8 mouse cellular contexts compared by ENCODE assay signal in genomic region chr15:83025041-83025760, GRCm38 (mm10). TPM values are rescaled to one million over a fixed set of nuclear protein-coding genes. Genes with fewer than 3 reads are reported as not detected.
DNase-seq lines count a peak whose midpoint lies in the region; ATAC-seq and TF ChIP-seq lines count a peak whose summit lies in the region.
"Had no signal": no experiment of that assay in that cellular context is flagged by ENCODE, and none has a peak within 500 bp of the region (broad histone marks: within the 10 kb centered on the region; RNA-seq: fewer than 3 reads in every experiment).

No protein-coding gene starts in this region.

- no peak overlapping the region for H3K9ac ChIP-seq in lung, postnatal 0 days (replicated peaks; ENCODE audit: low read depth)
- H3K9ac ChIP-seq: liver, embryonic 14.5 days had no signal

- no peaks in the 10 kb centered on the region for H3K27me3 ChIP-seq in lung, postnatal 0 days (replicated peaks; ENCODE audit: insufficient read depth, low read length)

- peaks cover 5% of the 10 kb centered on the region; the same call in 1 of the 2 replicates for H3K4me1 ChIP-seq in lung, postnatal 0 days (ENCODE audit: insufficient read depth, low read depth, low read length)

- no peak overlapping the region for H3K4me2 ChIP-seq in lung, postnatal 0 days (replicated peaks; ENCODE audit: low read depth, low read length)

- intact Hi-C loops in heart, postnatal 10 days (cut with DNase I) = no loop called here

- WGBS in lung, postnatal 0 days = 24% methylated on average over 25 of the region's 25 CpGs
- 17% methylated on average over 25 of the region's 25 CpGs for WGBS in large intestine, adult 2 months

- H3K9me3 ChIP-seq in lung, postnatal 0 days (ENCODE audit: low read length) = no peaks in the 10 kb centered on the region

- no peak overlapping the region for H3K4me3 ChIP-seq in lung, postnatal 0 days (ENCODE audit: low read depth, low read length)

- DNase-seq in lung, postnatal 0 days (ENCODE audit: low spot score) = peak; percentile 65
- no peak for DNase-seq in lung, postnatal 25 days (ENCODE audit: low spot score)
- peak; percentile 32 to 53 for DNase-seq in heart, postnatal 10 days
- DNase-seq in large intestine, adult 2 months (ENCODE audit: low read depth, low spot score) = peak; percentile 50
- DNase-seq in yolk sac, embryonic 10.5 days (ENCODE audit: low spot score) = peak; percentile 17
- DNase-seq in right cerebral cortex, postnatal 25 days = no peak
- DNase-seq in testis, postnatal 10 days (ENCODE audit: low spot score) = no peak

- no peak overlapping the region for H3K27ac ChIP-seq in lung, postnatal 0 days (ENCODE audit: low read length)
- H3K27ac ChIP-seq: liver, embryonic 14.5 days had no signal

- TF ChIP-seq CTCF in lung, postnatal 0 days (IDR thresholded peaks at IDR 0.05) = no peak

- no peak for TF ChIP-seq EP300 in lung, postnatal 0 days (IDR thresholded peaks at IDR 0.05)

- peak; percentile 73 for ATAC-seq in lung, postnatal 0 days

- H3K36me3 ChIP-seq in lung, postnatal 0 days (ENCODE audit: insufficient read depth, low read length) = no peaks in the 10 kb centered on the region

RNA-seq across cellular contexts. Expression of gene Nfam1, which starts 7.9 kb away (rescaled TPM):
- 6.3 and 6.5 TPM in 2 replicates for polyA plus RNA-seq in lung, postnatal 0 days (2015; fragmentation: Nextera tagmentation; extraction: Ambion mirVana)
- 1 to 10 TPM; 1.6 to 2.2 TPM for total RNA-seq in heart, postnatal 10 days (2021)
- 3.5 and 4.2 TPM in 2 replicates for polyA plus RNA-seq in large intestine, adult 2 months (2012; rRNA removed)

RNA-seq across cellular contexts. Expression of gene Tcf20, which starts 37.5 kb away (rescaled TPM):
- polyA plus RNA-seq in lung, postnatal 0 days (2015; fragmentation: Nextera tagmentation; extraction: Ambion mirVana) = 6.1 and 7.3 TPM in 2 replicates
- total RNA-seq in heart, postnatal 10 days (2021) = 10 to 100 TPM; 60.7 to 67.9 TPM
- polyA plus RNA-seq in large intestine, adult 2 months (2012; rRNA removed) = 9.1 and 14.8 TPM in 2 replicates

Comparison
In these comparisons a context has a peak if more than half of its experiments do, and no peak if none do; other contexts are left out.
1. DNase-seq: peak in lung, postnatal 0 days (single experiment), heart, postnatal 10 days (2 of 2), large intestine, adult 2 months (single experiment) and yolk sac, embryonic 10.5 days (single experiment); none in lung, postnatal 25 days (single experiment), right cerebral cortex, postnatal 25 days (single experiment) and testis, postnatal 10 days (single experiment).